Mouse (Mus musculus): ENCODE data around the gene Plekha7. TPM values are rescaled to one million over a fixed set of nuclear protein-coding genes. Genes with fewer than 3 reads are reported as not detected.

The Plekha7 gene
- total and polyA plus RNA-seq, 2 experiments = 2.3 to 2.9 TPM

DNA sequence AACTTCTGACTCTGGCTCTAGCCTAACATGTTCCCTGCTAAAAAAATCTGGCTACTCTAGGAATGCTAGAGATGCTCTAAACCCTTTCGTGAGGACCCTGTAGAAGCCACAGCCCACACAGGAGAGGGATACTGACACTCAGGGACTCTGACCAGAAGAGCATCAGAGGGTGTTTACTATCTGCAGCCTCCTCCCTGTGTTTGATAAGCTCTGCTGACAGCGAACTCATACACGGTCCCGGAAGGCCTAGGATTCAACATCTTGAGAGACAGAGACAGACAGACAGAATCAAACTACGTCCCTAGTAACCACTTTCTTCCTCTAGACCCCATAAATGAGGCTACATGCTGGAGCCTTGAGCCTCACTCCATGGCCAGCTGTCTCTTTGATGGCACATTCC, 20.2 kb downstream of the Plekha7 start:
- Histone ChIP-seq H3K9ac (ENCODE audit: low read depth, low read length) (no peak overlapping the region), H3K4me1 (ENCODE audit: control insufficient read depth, insufficient read depth, low read length) (peaks cover 33% of the 10 kb centered on the region), H3K27me3 (ENCODE audit: control insufficient read depth, insufficient read depth, low read length) (no peaks in the 10 kb centered on the region), H3K27ac (replicated peaks; ENCODE audit: insufficient read depth, low read depth, low read length) (no peak overlapping the region), H3K36me3 (ENCODE audit: control insufficient read depth, insufficient read depth, low read length) (no peaks in the 10 kb centered on the region), H3K79me2 (ENCODE audit: control insufficient read depth, insufficient read depth, low read length) (peaks cover 7% of the 10 kb centered on the region; the same call in 1 of the 2 replicates), H3K4me3 (ENCODE audit: insufficient read depth, low read depth, low read length) (no peak overlapping the region)
- DNase-seq (ENCODE audit: extremely low read depth, low read depth, low spot score) = no peak
- TF ChIP-seq CTCF (IDR thresholded peaks at IDR 0.05; ENCODE audit: low read depth, low read length) (no peak), POLR2A (IDR thresholded peaks at IDR 0.05; ENCODE audit: extremely low read depth, insufficient read depth, low read length) (no peak)
- 72% methylated on average over 5 of the region's 5 CpGs for WGBS

DNA sequence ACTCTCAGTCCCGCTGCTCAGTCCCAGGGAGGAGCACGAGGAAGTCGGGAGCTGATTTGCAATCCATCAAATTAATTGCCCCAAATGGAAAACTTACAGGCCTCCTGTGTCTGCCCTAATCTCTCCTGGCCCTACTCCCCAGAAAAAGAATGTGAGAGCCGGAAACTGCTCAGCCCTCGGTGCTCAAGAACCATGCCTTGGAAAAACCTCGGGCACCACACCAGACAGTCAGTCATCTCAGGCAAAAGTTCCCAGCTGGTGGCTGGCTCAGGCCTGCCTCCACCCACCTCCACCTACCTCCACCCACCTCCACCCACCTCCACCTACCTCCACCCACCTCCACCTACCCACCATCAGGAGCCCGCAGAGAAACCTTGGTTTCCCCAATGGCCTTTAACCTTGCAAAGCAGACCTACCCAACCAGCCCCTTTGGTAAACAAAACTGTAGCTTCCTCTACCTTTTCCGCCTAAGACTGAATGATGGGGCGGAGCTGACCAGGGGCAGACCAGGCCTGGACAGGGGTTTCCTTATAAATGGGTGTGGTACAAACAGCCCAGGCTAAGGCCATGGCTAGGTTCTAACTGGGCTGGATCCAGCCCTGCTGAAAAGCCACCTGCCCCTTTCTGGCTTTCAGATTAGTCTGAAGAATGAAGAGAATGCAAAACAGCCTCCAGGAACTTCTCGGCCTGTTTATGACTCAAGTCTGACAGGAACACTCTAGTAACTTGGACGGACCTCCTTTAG, 21.4 kb downstream of the Plekha7 start:
- WGBS = 56% methylated on average over 11 of the region's 11 CpGs
- H3K4me3 ChIP-seq (ENCODE audit: insufficient read depth, low read depth, low read length) = no peak overlapping the region
- peaks cover 24% of the 10 kb centered on the region for H3K4me1 ChIP-seq (ENCODE audit: control insufficient read depth, insufficient read depth, low read length)

DNA sequence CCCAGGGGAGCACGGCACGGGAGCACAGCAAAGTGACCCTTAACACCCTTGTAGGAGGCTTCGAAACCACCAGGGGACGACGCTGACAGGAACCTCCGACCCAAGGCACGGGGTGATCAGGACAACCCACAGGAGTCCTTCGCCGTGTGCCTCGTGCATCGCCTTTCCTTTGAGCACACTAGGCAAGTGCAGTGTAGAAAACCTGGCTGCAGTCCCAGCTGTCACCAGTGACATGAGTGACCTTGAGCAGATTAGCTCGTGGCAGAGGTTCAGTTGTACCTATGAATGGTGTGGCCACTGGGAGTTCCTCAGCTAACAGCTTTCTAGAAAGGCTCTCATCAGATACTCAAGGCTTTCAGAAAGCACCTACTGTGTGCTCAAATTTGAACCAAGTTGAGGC, 22.0 kb downstream of the Plekha7 start:
- no peak for TF ChIP-seq POLR2A (IDR thresholded peaks at IDR 0.05; ENCODE audit: extremely low read depth, insufficient read depth, low read length)
- peak; percentile 15; the same call in 1 of the 2 replicates for TF ChIP-seq CTCF (IDR thresholded peaks at IDR 0.05; ENCODE audit: low read depth, low read length)
- Histone ChIP-seq H3K79me2 (ENCODE audit: control insufficient read depth, insufficient read depth, low read length) (peaks cover 12% of the 10 kb centered on the region; the same call in 1 of the 2 replicates), H3K4me1 (ENCODE audit: control insufficient read depth, insufficient read depth, low read length) (peaks cover 24% of the 10 kb centered on the region), H3K4me3 (ENCODE audit: insufficient read depth, low read depth, low read length) (no peak overlapping the region), H3K27ac (replicated peaks; ENCODE audit: insufficient read depth, low read depth, low read length) (no peak overlapping the region), H3K27me3 (ENCODE audit: control insufficient read depth, insufficient read depth, low read length) (no peaks in the 10 kb centered on the region), H3K36me3 (ENCODE audit: control insufficient read depth, insufficient read depth, low read length) (no peaks in the 10 kb centered on the region), H3K9ac (ENCODE audit: low read depth, low read length) (no peak overlapping the region)
- WGBS = 18% methylated on average over 12 of the region's 12 CpGs
- peak; percentile 93 for DNase-seq (ENCODE audit: extremely low read depth, low read depth, low spot score)

More for the DNA sequence above, 21.4 kb downstream of the Plekha7 start:
- no peaks in the 10 kb centered on the region for H3K36me3 ChIP-seq (ENCODE audit: control insufficient read depth, insufficient read depth, low read length)
- DNase-seq (ENCODE audit: extremely low read depth, low read depth, low spot score) = no peak
- H3K9ac ChIP-seq (ENCODE audit: low read depth, low read length) = no peak overlapping the region
- H3K27ac ChIP-seq (replicated peaks; ENCODE audit: insufficient read depth, low read depth, low read length) = no peak overlapping the region
- H3K79me2 ChIP-seq (ENCODE audit: control insufficient read depth, insufficient read depth, low read length) = peaks cover 12% of the 10 kb centered on the region; the same call in 1 of the 2 replicates
- no peaks in the 10 kb centered on the region for H3K27me3 ChIP-seq (ENCODE audit: control insufficient read depth, insufficient read depth, low read length)
- TF ChIP-seq POLR2A (IDR thresholded peaks at IDR 0.05; ENCODE audit: extremely low read depth, insufficient read depth, low read length) (no peak), CTCF (IDR thresholded peaks at IDR 0.05; ENCODE audit: low read depth, low read length) (no peak)

DNA sequence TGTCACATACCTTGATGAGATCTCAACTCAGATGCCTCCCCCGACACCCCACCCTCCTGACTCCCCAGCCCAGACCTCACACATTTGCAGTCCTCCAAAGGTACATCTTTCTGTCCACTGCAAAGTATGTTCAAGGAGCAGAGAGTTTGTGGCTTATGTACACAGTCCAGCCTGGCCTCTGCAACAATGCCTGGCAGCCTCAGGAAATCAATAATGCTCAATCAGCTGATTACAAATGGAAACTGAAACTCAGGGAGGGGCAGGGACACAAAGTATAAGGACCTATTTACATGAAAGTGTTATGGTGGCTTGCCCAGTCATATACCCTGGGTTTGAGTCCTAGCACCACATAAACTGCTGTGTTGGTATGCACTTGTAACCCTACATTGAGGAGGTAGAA, 23.0 kb downstream of the Plekha7 start:
- no peak overlapping the region for H3K4me3 ChIP-seq (ENCODE audit: insufficient read depth, low read depth, low read length)
- TF ChIP-seq POLR2A (IDR thresholded peaks at IDR 0.05; ENCODE audit: extremely low read depth, insufficient read depth, low read length) (no peak), CTCF (IDR thresholded peaks at IDR 0.05; ENCODE audit: low read depth, low read length) (no peak)
- peaks cover 20% of the 10 kb centered on the region for H3K4me1 ChIP-seq (ENCODE audit: control insufficient read depth, insufficient read depth, low read length)
- no peak overlapping the region; the same call in 1 of the 2 replicates for H3K27ac ChIP-seq (replicated peaks; ENCODE audit: insufficient read depth, low read depth, low read length)
- WGBS = 14% methylated on average over 1 of the region's 1 CpGs
- H3K36me3 ChIP-seq (ENCODE audit: control insufficient read depth, insufficient read depth, low read length) = no peaks in the 10 kb centered on the region
- H3K79me2 ChIP-seq (ENCODE audit: control insufficient read depth, insufficient read depth, low read length) = peaks cover 16% of the 10 kb centered on the region; the same call in 1 of the 2 replicates
- peak; percentile 93 for DNase-seq (ENCODE audit: extremely low read depth, low read depth, low spot score)
- H3K9ac ChIP-seq (ENCODE audit: low read depth, low read length) = no peak overlapping the region
- no peaks in the 10 kb centered on the region for H3K27me3 ChIP-seq (ENCODE audit: control insufficient read depth, insufficient read depth, low read length)

GRCm38 (mm10) chr7:116282755-116283154, 25.4 kb downstream of the Plekha7 start:
- 57% methylated on average over 11 of the region's 11 CpGs for WGBS
- DNase-seq (ENCODE audit: extremely low read depth, low read depth, low spot score) = no peak
- no peak overlapping the region for H3K9ac ChIP-seq (ENCODE audit: low read depth, low read length)

GRCm38 (mm10) chr7:116280126-116280525, 28.1 kb downstream of the Plekha7 start:
- Histone ChIP-seq H3K79me2 (ENCODE audit: control insufficient read depth, insufficient read depth, low read length) (peaks cover 19% of the 10 kb centered on the region; the same call in 1 of the 2 replicates), H3K27ac (replicated peaks; ENCODE audit: insufficient read depth, low read depth, low read length) (no peak overlapping the region), H3K4me1 (ENCODE audit: control insufficient read depth, insufficient read depth, low read length) (peaks cover 9% of the 10 kb centered on the region; the same call in 1 of the 2 replicates), H3K27me3 (ENCODE audit: control insufficient read depth, insufficient read depth, low read length) (no peaks in the 10 kb centered on the region), H3K36me3 (ENCODE audit: control insufficient read depth, insufficient read depth, low read length) (no peaks in the 10 kb centered on the region), H3K4me3 (ENCODE audit: insufficient read depth, low read depth, low read length) (no peak overlapping the region), H3K9ac (ENCODE audit: low read depth, low read length) (no peak overlapping the region)
- 86% methylated on average over 5 of the region's 5 CpGs for WGBS
- no peak for DNase-seq (ENCODE audit: extremely low read depth, low read depth, low spot score)
- TF ChIP-seq CTCF (IDR thresholded peaks at IDR 0.05; ENCODE audit: low read depth, low read length) = no peak
- no peak for TF ChIP-seq POLR2A (IDR thresholded peaks at IDR 0.05; ENCODE audit: extremely low read depth, insufficient read depth, low read length)

More at GRCm38 (mm10) chr7:116282755-116283154, 25.4 kb downstream of the Plekha7 start:
- H3K27ac ChIP-seq (replicated peaks; ENCODE audit: insufficient read depth, low read depth, low read length) = no peak overlapping the region
- H3K27me3 ChIP-seq (ENCODE audit: control insufficient read depth, insufficient read depth, low read length) = no peaks in the 10 kb centered on the region
- H3K36me3 ChIP-seq (ENCODE audit: control insufficient read depth, insufficient read depth, low read length) = no peaks in the 10 kb centered on the region
- TF ChIP-seq POLR2A (IDR thresholded peaks at IDR 0.05; ENCODE audit: extremely low read depth, insufficient read depth, low read length) (no peak), CTCF (IDR thresholded peaks at IDR 0.05; ENCODE audit: low read depth, low read length) (no peak)
- no peak overlapping the region for H3K4me3 ChIP-seq (ENCODE audit: insufficient read depth, low read depth, low read length)
- peaks cover 14% of the 10 kb centered on the region; the same call in 1 of the 2 replicates for H3K79me2 ChIP-seq (ENCODE audit: control insufficient read depth, insufficient read depth, low read length)
- peaks cover 17% of the 10 kb centered on the region for H3K4me1 ChIP-seq (ENCODE audit: control insufficient read depth, insufficient read depth, low read length)
